In genomic region chr5:135835492-135835858, GRCm38 (mm10) we compare ENCODE assay signal across 9 mouse cellular contexts. TPM values are rescaled to one million over a fixed set of nuclear protein-coding genes. Genes with fewer than 3 reads are reported as not detected.
DNase-seq lines count a peak whose midpoint lies in the region; ATAC-seq and TF ChIP-seq lines count a peak whose summit lies in the region.
"Had no signal": no experiment of that assay in that cellular context is flagged by ENCODE, and none has a peak within 500 bp of the region (broad histone marks: within the 10 kb centered on the region; RNA-seq: fewer than 3 reads in every experiment).

No protein-coding gene starts in this region.

- H3K4me3 ChIP-seq in heart, embryonic 10.5 days = peak overlapping the region; percentile 69
- H3K4me3 ChIP-seq in heart, adult 2 months = no peak overlapping the region
- peak overlapping the region; percentile 42 for H3K4me3 ChIP-seq in liver, embryonic 12.5 days

- no peaks in the 10 kb centered on the region for H3K79me2 ChIP-seq in heart, adult 2 months (replicated peaks; ENCODE audit: control insufficient read depth, insufficient read depth, low read length)

- WGBS in heart, embryonic 10.5 days = 3% methylated on average over 12 of the region's 12 CpGs
- 3% methylated on average over 12 of the region's 12 CpGs for WGBS in heart, adult 2 months
- WGBS in liver, embryonic 12.5 days (ENCODE audit: insufficient replicate concordance) = 3% methylated on average over 12 of the region's 12 CpGs

- peak overlapping the region; percentile 67 for H3K4me2 ChIP-seq in liver, embryonic 12.5 days

- TF ChIP-seq EP300 in heart, adult 2 months (IDR thresholded peaks at IDR 0.05; ENCODE audit: insufficient read depth, low read depth, low read length) = no peak

- no peak overlapping the region for H3K9ac ChIP-seq in heart, adult 2 months (ENCODE audit: low read depth, low read length)
- no peak overlapping the region for H3K9ac ChIP-seq in liver, embryonic 12.5 days

- H3K9me3 ChIP-seq in heart, embryonic 10.5 days = no peaks in the 10 kb centered on the region
- no peaks in the 10 kb centered on the region for H3K9me3 ChIP-seq in liver, embryonic 12.5 days (replicated peaks)

- H3K27ac ChIP-seq in heart, embryonic 10.5 days = no peak overlapping the region
- no peak overlapping the region for H3K27ac ChIP-seq in heart, adult 2 months
- no peak overlapping the region for H3K27ac ChIP-seq in liver, embryonic 12.5 days
- H3K27ac ChIP-seq: macrophage had no signal

- no peak for TF ChIP-seq CTCF in heart, adult 2 months (IDR thresholded peaks at IDR 0.05)

- no peak for DNase-seq in heart, embryonic 10.5 days (ENCODE audit: low spot score)
- DNase-seq in heart, adult 2 months = no peak
- peak; percentile 7 for DNase-seq in thymus, postnatal 14 days
- DNase-seq in thymus, postnatal 36 days = no peak
- DNase-seq in urinary bladder, postnatal 14 days (ENCODE audit: low spot score) = no peak
- no peak for DNase-seq in frontal cortex, adult 2 months (ENCODE audit: extremely low spot score in 1 of 2, low spot score in 1 of 2)

- H3K36me3 ChIP-seq in heart, embryonic 10.5 days = no peaks in the 10 kb centered on the region
- no peaks in the 10 kb centered on the region for H3K36me3 ChIP-seq in heart, adult 2 months (ENCODE audit: control insufficient read depth, insufficient read depth, low read length)
- H3K36me3 ChIP-seq in liver, embryonic 12.5 days = no peaks in the 10 kb centered on the region

- TF ChIP-seq POLR2A in heart, adult 2 months (IDR thresholded peaks at IDR 0.05; ENCODE audit: insufficient read depth, low read depth, low read length) = no peak

- intact Hi-C loops in heart, adult 2 months (cut with DNase I) = no loop called here

- peak; percentile 48; the same call in 1 of the 2 replicates for ATAC-seq in liver, embryonic 12.5 days
- no peak for ATAC-seq in activated CD4-positive, CD25-positive, alpha-beta regulatory T cell, adult 4 months

- peaks cover 18% of the 10 kb centered on the region for H3K4me1 ChIP-seq in heart, embryonic 10.5 days
- H3K4me1 ChIP-seq in heart, adult 2 months (ENCODE audit: control insufficient read depth, insufficient read depth, low read length) = no peaks in the 10 kb centered on the region
- peaks cover 12% of the 10 kb centered on the region for H3K4me1 ChIP-seq in liver, embryonic 12.5 days

- peaks cover 63% of the 10 kb centered on the region for H3K27me3 ChIP-seq in heart, embryonic 10.5 days (ENCODE audit: insufficient read depth, poor library complexity, severe bottlenecking)
- H3K27me3 ChIP-seq in heart, adult 2 months (ENCODE audit: control insufficient read depth, insufficient read depth, low read length) = peaks cover 3% of the 10 kb centered on the region; the same call in 1 of the 2 replicates
- H3K27me3 ChIP-seq in liver, embryonic 12.5 days (replicated peaks) = peaks cover 69% of the 10 kb centered on the region

RNA-seq across cellular contexts. Expression of gene Srrm3, which starts 28.8 kb away (rescaled TPM):
- polyA plus RNA-seq in heart, embryonic 10.5 days (2016; fragmentation: Nextera tagmentation; extraction: Ambion mirVana) = 0.26 TPM in 1 of 2 replicates, not detected in the other
- total RNA-seq in heart, adult 2 months (2021) = not detected
- not detected in 2 replicates for polyA plus RNA-seq in heart, adult 2 months (2012; rRNA removed)
- not detected in 2 replicates for polyA plus RNA-seq in liver, embryonic 12.5 days (2016; fragmentation: Nextera tagmentation; extraction: Ambion mirVana)
- not detected for polyA plus RNA-seq in activated CD4-positive, CD25-positive, alpha-beta regulatory T cell, adult 4 months (2017; shearing (Covaris generic))
- polyA plus RNA-seq in frontal cortex, adult 2 months (2012; rRNA removed) = 90.2 and 94.9 TPM in 2 replicates
- polyA plus RNA-seq: macrophage had no signal

RNA-seq across cellular contexts. Expression of gene Hspb1, which starts 52.2 kb away (rescaled TPM):
- 655 and 948 TPM in 2 replicates for polyA plus RNA-seq in heart, embryonic 10.5 days (2016; fragmentation: Nextera tagmentation; extraction: Ambion mirVana)
- 100 to 1,000 TPM; 434 to 446 TPM for total RNA-seq in heart, adult 2 months (2021)
- polyA plus RNA-seq in heart, adult 2 months (2012; rRNA removed) = 427 and 635 TPM in 2 replicates
- 7.4 TPM in 2 replicates for polyA plus RNA-seq in liver, embryonic 12.5 days (2016; fragmentation: Nextera tagmentation; extraction: Ambion mirVana)
- not detected for polyA plus RNA-seq in activated CD4-positive, CD25-positive, alpha-beta regulatory T cell, adult 4 months (2017; shearing (Covaris generic))
- 29.6 and 40.7 TPM in 2 replicates for polyA plus RNA-seq in frontal cortex, adult 2 months (2012; rRNA removed)

RNA-seq across cellular contexts. Expression of gene Mdh2, which starts 57.2 kb away (rescaled TPM):
- polyA plus RNA-seq in heart, embryonic 10.5 days (2016; fragmentation: Nextera tagmentation; extraction: Ambion mirVana) = 856 and 984 TPM in 2 replicates
- 1,000 to 10,000 TPM; 1,645 to 1,928 TPM for total RNA-seq in heart, adult 2 months (2021)
- 2,909 and 3,459 TPM in 2 replicates for polyA plus RNA-seq in heart, adult 2 months (2012; rRNA removed)
- 451 and 473 TPM in 2 replicates for polyA plus RNA-seq in liver, embryonic 12.5 days (2016; fragmentation: Nextera tagmentation; extraction: Ambion mirVana)
- polyA plus RNA-seq in activated CD4-positive, CD25-positive, alpha-beta regulatory T cell, adult 4 months (2017; shearing (Covaris generic)) = 100 to 1,000 TPM; 625 to 710 TPM
- 500 and 513 TPM in 2 replicates for polyA plus RNA-seq in frontal cortex, adult 2 months (2012; rRNA removed)

RNA-seq across cellular contexts. Expression of gene Styxl1, which starts 57.3 kb away (rescaled TPM):
- 0.14 TPM in 2 replicates for polyA plus RNA-seq in heart, embryonic 10.5 days (2016; fragmentation: Nextera tagmentation; extraction: Ambion mirVana)
- total RNA-seq in heart, adult 2 months (2021) = not detected
- 0.20 TPM in 1 of 2 replicates, not detected in the other for polyA plus RNA-seq in heart, adult 2 months (2012; rRNA removed)
- polyA plus RNA-seq in liver, embryonic 12.5 days (2016; fragmentation: Nextera tagmentation; extraction: Ambion mirVana) = 0.16 TPM in 1 of 2 replicates, not detected in the other
- polyA plus RNA-seq in activated CD4-positive, CD25-positive, alpha-beta regulatory T cell, adult 4 months (2017; shearing (Covaris generic)) = under 1 TPM in 1 of 2 experiments, not detected in 1; 0.95 TPM
- 0.14 TPM in 1 of 2 replicates, not detected in the other for polyA plus RNA-seq in frontal cortex, adult 2 months (2012; rRNA removed)
- polyA plus RNA-seq: macrophage had no signal

Comparison
In these comparisons a context has a peak if more than half of its experiments do, and no peak if none do; other contexts are left out.
1. RNA of gene Srrm3, which starts 28.8 kb away (polyA plus RNA-seq): 90.2 to 94.9 TPM in frontal cortex, adult 2 months; 0.26 TPM in heart, embryonic 10.5 days, not detected in liver, embryonic 12.5 days, not detected in heart, adult 2 months and not detected in activated CD4-positive, CD25-positive, alpha-beta regulatory T cell, adult 4 months; every median in the first group is over 10 times any median in the second.
2. RNA of gene Hspb1, which starts 52.2 kb away (polyA plus RNA-seq): 655 to 948 TPM in heart, embryonic 10.5 days and 427 to 635 TPM in heart, adult 2 months; 29.6 to 40.7 TPM in frontal cortex, adult 2 months, 7.4 TPM in liver, embryonic 12.5 days and not detected in activated CD4-positive, CD25-positive, alpha-beta regulatory T cell, adult 4 months; every median in the first group is over 10 times any median in the second.